Mouse (Mus musculus): Measurements from ENCODE around the gene Hist1h2af. TPM values are rescaled to one million over a fixed set of nuclear protein-coding genes. Genes with fewer than 3 reads are reported as not detected.
"Not testable (repeated sequence)": the region's sequence is repeated elsewhere in the genome, so short reads cannot be mapped to it uniquely, and the experiment has no call there.

Hist1h2af gene
- polyA plus RNA-seq (2015; fragmentation: Nextera tagmentation; extraction: Ambion mirVana): 7.7 and 13.6 TPM in 2 replicates

GRCm38 (mm10) chr13:23533560-23534367 is at the start of gene Hist1h2af:
Gene Hist1h2af (plus strand): TSS chr13:23533906.
- ATAC-seq (ENCODE audit: low read depth) (peak; percentile 49), DNase-seq (peak; percentile 83)
- H3K36me3 ChIP-seq; H3K27me3 ChIP-seq; H3K9me3 ChIP-seq (replicated peaks): not testable (repeated sequence)
- Histone ChIP-seq H3K27ac (peak within 1 kb of the TSS; percentile 98), H3K4me2 (peak within 1 kb of the TSS; percentile 65), H3K4me1 (replicated peaks) (peaks cover 50% of the 10 kb centered on the region), H3K4me3 (replicated peaks) (peak within 1 kb of the TSS; percentile 63), H3K9ac (peak within 1 kb of the TSS; percentile 84)
- under 1% methylated on average over 31 of the region's 53 CpGs for WGBS (ENCODE audit: insufficient replicate concordance)

- 32% methylated on average over 5 of the region's 5 CpGs for WGBS (ENCODE audit: insufficient replicate concordance)
- Histone ChIP-seq H3K27me3 (peaks cover 31% of the 10 kb centered on the region), H3K9me3 (replicated peaks) (no peaks in the 10 kb centered on the region), H3K9ac (no peak overlapping the region), H3K36me3 (no peaks in the 10 kb centered on the region), H3K4me1 (replicated peaks) (peaks cover 13% of the 10 kb centered on the region), H3K27ac (no peak overlapping the region), H3K4me2 (no peak overlapping the region), H3K4me3 (replicated peaks) (no peak overlapping the region)
- ATAC-seq (ENCODE audit: low read depth): no peak
- no peak for DNase-seq
Observed at GRCm38 (mm10) chr13:23485271-23485670, 48.4 kb upstream of the Hist1h2af start.

GRCm38 (mm10) chr13:23488400-23489322 is 45.0 kb upstream of the Hist1h2af start, which contains the start of gene Btn2a2:
Gene Btn2a2 (minus strand): TSS chr13:23488857.
- no peaks in the 10 kb centered on the region for H3K36me3 ChIP-seq
- H3K4me2 ChIP-seq: peak within 1 kb of the TSS; percentile 49
- H3K27me3 ChIP-seq: peaks cover 17% of the 10 kb centered on the region
- H3K4me3 ChIP-seq (replicated peaks): peak within 1 kb of the TSS; percentile 26; the same call in 1 of the 2 replicates
- 10% methylated on average over 14 of the region's 14 CpGs for WGBS (ENCODE audit: insufficient replicate concordance)
- peaks cover 35% of the 10 kb centered on the region for H3K4me1 ChIP-seq (replicated peaks)
- DNase-seq (no peak), ATAC-seq (ENCODE audit: low read depth) (peak; percentile 69)
- no peak within 1 kb of the TSS for H3K27ac ChIP-seq
- no peaks in the 10 kb centered on the region for H3K9me3 ChIP-seq (replicated peaks)
- peak within 1 kb of the TSS; percentile 24; the same call in 1 of the 2 replicates for H3K9ac ChIP-seq

GRCm38 (mm10) chr13:23490863-23491262 is 42.8 kb upstream of the Hist1h2af start:
- H3K27ac ChIP-seq: no peak overlapping the region
- no peak for DNase-seq
- 26% methylated on average over 1 of the region's 1 CpGs for WGBS (ENCODE audit: insufficient replicate concordance)

GRCm38 (mm10) chr13:23491263-23491662 is 42.4 kb upstream of the Hist1h2af start:
- ATAC-seq (ENCODE audit: low read depth) (peak; percentile 66), DNase-seq (no peak)
- no peak overlapping the region for H3K4me2 ChIP-seq
- H3K36me3 ChIP-seq: no peaks in the 10 kb centered on the region
- no peak overlapping the region for H3K9ac ChIP-seq
- 5% methylated on average over 1 of the region's 1 CpGs for WGBS (ENCODE audit: insufficient replicate concordance)
- peaks cover 17% of the 10 kb centered on the region for H3K27me3 ChIP-seq
- no peaks in the 10 kb centered on the region for H3K9me3 ChIP-seq (replicated peaks)
- H3K4me1 ChIP-seq (replicated peaks): peaks cover 37% of the 10 kb centered on the region
- H3K27ac ChIP-seq: no peak overlapping the region
- H3K4me3 ChIP-seq (replicated peaks): no peak overlapping the region

More at GRCm38 (mm10) chr13:23490863-23491262, 42.8 kb upstream of the Hist1h2af start:
- Histone ChIP-seq H3K4me3 (replicated peaks) (no peak overlapping the region), H3K4me1 (replicated peaks) (peaks cover 37% of the 10 kb centered on the region), H3K9me3 (replicated peaks) (no peaks in the 10 kb centered on the region), H3K4me2 (no peak overlapping the region), H3K36me3 (no peaks in the 10 kb centered on the region), H3K27me3 (peaks cover 17% of the 10 kb centered on the region), H3K9ac (no peak overlapping the region)
- 0 out of 2 replicates have a peak, but pooled peaks have one; percentile 27 for ATAC-seq (ENCODE audit: low read depth)

GRCm38 (mm10) chr13:23491990-23492389 is 41.7 kb upstream of the Hist1h2af start:
- Histone ChIP-seq H3K27ac (no peak overlapping the region), H3K27me3 (peaks cover 13% of the 10 kb centered on the region), H3K4me3 (replicated peaks) (peak overlapping the region; percentile 46), H3K4me2 (peak overlapping the region; percentile 66), H3K9me3 (replicated peaks) (no peaks in the 10 kb centered on the region), H3K9ac (peak overlapping the region; percentile 46), H3K4me1 (replicated peaks) (peaks cover 39% of the 10 kb centered on the region), H3K36me3 (no peaks in the 10 kb centered on the region)
- no peak for DNase-seq
- WGBS (ENCODE audit: insufficient replicate concordance): 9% methylated on average over 14 of the region's 14 CpGs
- no peak for ATAC-seq (ENCODE audit: low read depth)

- DNase-seq (no peak), ATAC-seq (ENCODE audit: low read depth) (no peak)
- Histone ChIP-seq H3K27ac (no peak overlapping the region), H3K9me3 (replicated peaks) (no peaks in the 10 kb centered on the region), H3K27me3 (no peaks in the 10 kb centered on the region), H3K9ac (no peak overlapping the region), H3K4me1 (replicated peaks) (peaks cover 56% of the 10 kb centered on the region), H3K4me2 (no peak overlapping the region), H3K36me3 (no peaks in the 10 kb centered on the region), H3K4me3 (replicated peaks) (no peak overlapping the region)
- 63% methylated on average over 6 of the region's 6 CpGs for WGBS (ENCODE audit: insufficient replicate concordance)
Observed at GRCm38 (mm10) chr13:23495526-23495925, 38.2 kb upstream of the Hist1h2af start.

- peaks cover 52% of the 10 kb centered on the region for H3K4me1 ChIP-seq (replicated peaks)
- DNase-seq: peak; percentile 70
- peak overlapping the region; percentile 76 for H3K4me2 ChIP-seq
- ATAC-seq (ENCODE audit: low read depth): peak; percentile 54; the same call in 1 of the 2 replicates
- H3K9ac ChIP-seq: peak overlapping the region; percentile 56; the same call in 1 of the 2 replicates
- no peaks in the 10 kb centered on the region for H3K27me3 ChIP-seq
- no peak overlapping the region for H3K27ac ChIP-seq
- no peaks in the 10 kb centered on the region for H3K36me3 ChIP-seq
- 1% methylated on average over 19 of the region's 19 CpGs for WGBS (ENCODE audit: insufficient replicate concordance)
- H3K4me3 ChIP-seq (replicated peaks): peak overlapping the region; percentile 58
- no peaks in the 10 kb centered on the region for H3K9me3 ChIP-seq (replicated peaks)
Observed at GRCm38 (mm10) chr13:23497656-23498321, 35.9 kb upstream of the Hist1h2af start.

- peak overlapping the region; percentile 58 for H3K4me3 ChIP-seq (replicated peaks)
- H3K4me2 ChIP-seq: peak overlapping the region; percentile 76
- H3K36me3 ChIP-seq: no peaks in the 10 kb centered on the region
- H3K9ac ChIP-seq: peak overlapping the region; percentile 56
- 12% methylated on average over 10 of the region's 10 CpGs for WGBS (ENCODE audit: insufficient replicate concordance)
- peaks cover 55% of the 10 kb centered on the region for H3K4me1 ChIP-seq (replicated peaks)
- no peak for ATAC-seq (ENCODE audit: low read depth)
- H3K9me3 ChIP-seq (replicated peaks): no peaks in the 10 kb centered on the region
- H3K27ac ChIP-seq: peak overlapping the region; percentile 15; the same call in 1 of the 2 replicates
- DNase-seq: no peak
- no peaks in the 10 kb centered on the region for H3K27me3 ChIP-seq
Observed at GRCm38 (mm10) chr13:23498653-23499052, 35.1 kb upstream of the Hist1h2af start.

GRCm38 (mm10) chr13:23499943-23500342 is 33.8 kb upstream of the Hist1h2af start:
- 1% methylated on average over 7 of the region's 7 CpGs for WGBS (ENCODE audit: insufficient replicate concordance)
- H3K9me3 ChIP-seq (replicated peaks): no peaks in the 10 kb centered on the region
- H3K4me3 ChIP-seq (replicated peaks): peak overlapping the region; percentile 58
- no peaks in the 10 kb centered on the region for H3K27me3 ChIP-seq
- H3K9ac ChIP-seq: no peak overlapping the region
- no peak overlapping the region for H3K27ac ChIP-seq
- no peaks in the 10 kb centered on the region for H3K36me3 ChIP-seq
- H3K4me2 ChIP-seq: peak overlapping the region; percentile 76
- peak; percentile 58 for ATAC-seq (ENCODE audit: low read depth)
- H3K4me1 ChIP-seq (replicated peaks): peaks cover 63% of the 10 kb centered on the region
- no peak for DNase-seq
